Mouse (Mus musculus): ENCODE measurements around the gene Pamr1.

The Pamr1 gene

GRCm38 (mm10) chr2:102661052-102661451 is 111.2 kb downstream of the Pamr1 start:
- in situ Hi-C loops (cut with MboI) = no loop called here

DNA sequence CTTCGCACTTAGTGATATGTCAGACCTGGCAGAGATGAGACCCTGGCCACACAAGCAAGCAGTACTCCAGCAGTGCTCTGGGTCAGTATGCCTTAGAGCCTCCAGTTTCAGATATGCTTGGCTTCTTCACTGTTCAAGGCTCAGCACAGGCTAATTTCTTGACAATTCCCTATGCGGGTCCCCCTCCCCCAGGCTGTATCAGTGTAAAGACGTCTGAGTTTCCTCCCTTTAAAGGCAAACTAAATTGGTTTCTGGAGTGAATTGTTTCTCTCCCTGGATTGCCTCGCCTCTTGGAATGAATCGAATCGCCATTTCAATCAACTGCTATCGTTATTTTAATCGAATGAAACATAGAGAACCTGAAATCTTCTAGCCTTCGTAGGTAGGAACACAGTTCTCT is 113.1 kb downstream of the Pamr1 start:
- in situ Hi-C loops (cut with MboI) = no loop called here

DNA sequence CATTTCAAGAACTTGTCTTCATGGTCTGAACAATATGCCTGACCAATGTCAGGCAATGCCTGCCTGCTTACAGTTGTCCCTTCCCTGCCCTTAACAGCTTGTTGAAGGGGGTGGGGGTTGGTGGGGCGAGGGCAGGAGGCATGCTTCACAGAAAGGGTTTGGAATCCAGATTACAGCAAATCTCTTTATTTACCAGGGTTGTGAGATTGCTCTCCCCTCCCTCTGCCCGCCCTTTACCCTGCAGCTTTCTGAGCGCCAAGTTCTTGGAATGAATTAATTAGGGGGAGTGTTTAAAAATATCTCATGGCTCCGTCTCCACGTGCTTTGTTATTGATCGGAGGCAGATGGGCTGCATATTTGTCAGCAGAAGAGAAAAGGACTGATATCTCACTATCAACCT is 113.5 kb downstream of the Pamr1 start:
- in situ Hi-C loops (cut with MboI) = no loop called here

DNA sequence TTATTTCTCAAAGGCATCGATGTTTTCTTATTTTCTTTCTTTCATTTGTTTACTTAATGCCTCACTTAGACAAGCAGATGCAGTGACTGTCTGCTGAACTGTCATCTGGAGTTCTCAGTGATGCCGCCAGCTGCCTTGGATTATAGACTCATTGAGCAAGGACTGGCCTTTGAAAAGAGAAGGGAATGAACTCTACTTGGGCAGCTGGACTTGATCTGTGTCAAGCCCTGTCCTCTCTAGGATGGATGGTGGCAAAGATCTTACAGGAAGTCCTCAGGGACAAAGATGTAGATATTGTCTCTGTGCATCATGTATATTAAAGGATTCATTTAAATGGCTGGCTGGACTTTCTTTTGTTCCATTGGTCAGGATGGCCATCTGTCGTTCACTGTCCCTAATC is 114.1 kb downstream of the Pamr1 start:
- in situ Hi-C loops (cut with MboI) = no loop called here

- in situ Hi-C loops (cut with MboI) = no loop called here
Measured at GRCm38 (mm10) chr2:102667981-102668380, 118.2 kb downstream of the Pamr1 start.

GRCm38 (mm10) chr2:102669580-102669979 is 119.8 kb downstream of the Pamr1 start:
- in situ Hi-C loops (cut with MboI) = no loop called here

DNA sequence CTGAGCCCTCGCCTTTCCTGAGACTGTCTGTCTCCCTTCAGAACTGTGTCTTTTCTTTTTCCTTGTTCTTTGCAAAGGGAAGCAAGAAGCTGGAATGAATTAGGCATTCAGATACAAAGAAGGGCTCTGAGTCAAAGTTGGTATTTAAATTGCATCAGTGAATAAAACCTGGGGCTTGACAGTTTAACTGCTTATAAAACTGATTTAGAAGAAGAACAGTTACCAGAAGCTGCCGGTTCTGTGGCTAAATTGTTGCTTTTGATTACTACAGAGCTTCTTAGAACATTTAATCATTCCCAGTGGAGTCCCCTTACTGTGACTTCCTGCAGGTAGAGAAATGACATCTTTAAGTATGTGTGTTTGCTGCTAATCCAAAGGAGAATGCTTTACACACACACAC is 124.8 kb downstream of the Pamr1 start:
- in situ Hi-C loops (cut with MboI) = no loop called here

- in situ Hi-C loops (cut with MboI) = no loop called here
Measured at GRCm38 (mm10) chr2:102675275-102675674, 125.5 kb downstream of the Pamr1 start.

- in situ Hi-C loops (cut with MboI) = no loop called here
Measured at GRCm38 (mm10) chr2:102676716-102677312, 127.0 kb downstream of the Pamr1 start.

DNA sequence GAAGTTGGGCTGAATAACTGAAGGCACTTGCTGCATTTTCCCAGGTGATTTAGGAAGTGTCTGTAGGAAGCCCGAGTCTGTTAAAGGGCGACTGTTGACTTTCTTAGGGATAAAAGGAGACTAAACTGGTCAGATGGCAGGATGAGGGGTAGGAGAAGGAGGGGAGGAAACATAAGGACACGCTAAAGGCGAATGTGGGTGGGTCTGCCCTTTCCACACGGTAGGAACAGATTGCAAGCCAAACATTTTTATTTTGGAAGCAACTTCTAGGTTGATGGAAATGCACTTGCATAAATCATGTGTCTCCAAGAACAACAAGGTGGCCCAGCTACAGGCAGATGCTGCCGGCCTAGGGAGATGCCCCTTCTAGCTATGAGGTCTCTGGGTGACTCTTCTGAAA is 127.6 kb downstream of the Pamr1 start:
- in situ Hi-C loops (cut with MboI) = no loop called here

DNA sequence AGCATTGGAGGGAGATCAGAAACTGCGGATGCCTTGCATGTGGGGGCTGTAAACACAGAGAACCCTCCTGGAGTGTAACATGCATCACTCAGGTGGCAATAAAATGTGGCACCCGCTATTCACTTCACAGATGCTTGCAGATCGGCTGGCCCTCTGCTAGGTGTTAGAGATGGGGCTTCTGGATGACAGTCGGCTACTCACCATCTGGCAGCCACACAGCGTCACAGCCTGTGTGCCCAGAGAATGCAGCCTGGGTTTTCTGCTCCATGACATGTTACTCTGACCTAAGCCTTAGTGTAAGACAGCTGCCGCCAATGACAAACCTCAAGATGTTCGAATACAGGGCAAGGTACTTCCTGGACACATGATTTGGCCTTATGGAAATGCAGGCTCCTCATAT is 131.5 kb downstream of the Pamr1 start:
- in situ Hi-C loops (cut with MboI) = no loop called here

- in situ Hi-C loops (cut with MboI) = no loop called here
Measured at GRCm38 (mm10) chr2:102682168-102682567, 132.4 kb downstream of the Pamr1 start.

DNA sequence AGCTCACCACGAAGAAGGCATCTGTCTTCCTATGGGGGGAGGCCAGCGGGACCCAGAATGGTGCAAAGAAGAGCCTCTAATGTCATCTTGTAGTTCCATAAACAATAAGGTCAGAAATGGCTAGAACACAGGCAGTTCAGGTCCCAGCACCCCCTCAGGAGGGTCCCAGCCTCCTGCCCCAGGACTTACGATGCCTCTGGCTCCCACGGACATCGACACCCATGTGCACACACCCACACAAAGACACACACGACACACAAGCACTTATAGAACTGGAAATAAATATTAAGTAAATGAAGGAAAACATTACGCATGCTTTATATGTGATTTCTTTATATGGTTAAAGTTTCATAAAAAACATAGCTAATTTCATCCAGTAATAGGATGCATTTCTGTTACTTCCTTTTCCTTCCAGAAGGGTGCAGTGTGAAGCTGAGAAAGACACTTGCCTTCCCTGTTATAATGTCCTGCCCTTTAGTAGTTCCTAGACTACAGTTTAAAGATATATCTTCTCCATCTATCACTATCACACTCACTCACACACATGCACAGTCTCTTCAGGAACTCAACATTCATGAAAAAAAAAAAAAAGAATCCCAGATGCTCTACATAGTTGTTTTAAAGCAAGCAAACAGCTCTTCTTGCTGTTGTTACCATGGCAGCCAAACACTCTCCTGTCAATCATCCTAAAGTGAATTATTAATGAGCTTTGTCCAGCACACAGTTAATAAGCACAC is 135.7 kb downstream of the Pamr1 start:
- in situ Hi-C loops (cut with MboI) = loop anchor here (5.0 kb wide), 1 partner anchor 332 kb away; no protein-coding TSS in a partner anchor

DNA sequence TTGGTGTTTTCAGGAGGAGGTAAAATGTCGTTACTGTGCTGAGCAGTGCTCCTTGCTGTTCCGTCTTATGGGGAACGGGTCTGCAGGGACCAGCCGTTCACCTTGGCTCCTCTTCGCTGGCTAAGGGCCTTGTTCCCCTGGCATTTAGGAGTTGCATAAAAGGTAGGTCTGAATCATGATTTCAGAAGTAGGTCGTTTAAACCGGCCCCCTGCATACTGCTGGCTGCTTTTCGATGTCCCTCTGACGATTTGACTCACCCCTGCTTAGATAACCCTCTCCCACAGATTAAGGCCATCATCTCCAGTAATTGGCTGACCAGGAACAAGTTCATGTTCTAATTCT is 136.3 kb downstream of the Pamr1 start:
- in situ Hi-C loops (cut with MboI) = loop anchor here (5.0 kb wide), 1 partner anchor 331 kb away; no protein-coding TSS in a partner anchor

All from mature B cell (primary cell).